In the genomic region with DNA sequence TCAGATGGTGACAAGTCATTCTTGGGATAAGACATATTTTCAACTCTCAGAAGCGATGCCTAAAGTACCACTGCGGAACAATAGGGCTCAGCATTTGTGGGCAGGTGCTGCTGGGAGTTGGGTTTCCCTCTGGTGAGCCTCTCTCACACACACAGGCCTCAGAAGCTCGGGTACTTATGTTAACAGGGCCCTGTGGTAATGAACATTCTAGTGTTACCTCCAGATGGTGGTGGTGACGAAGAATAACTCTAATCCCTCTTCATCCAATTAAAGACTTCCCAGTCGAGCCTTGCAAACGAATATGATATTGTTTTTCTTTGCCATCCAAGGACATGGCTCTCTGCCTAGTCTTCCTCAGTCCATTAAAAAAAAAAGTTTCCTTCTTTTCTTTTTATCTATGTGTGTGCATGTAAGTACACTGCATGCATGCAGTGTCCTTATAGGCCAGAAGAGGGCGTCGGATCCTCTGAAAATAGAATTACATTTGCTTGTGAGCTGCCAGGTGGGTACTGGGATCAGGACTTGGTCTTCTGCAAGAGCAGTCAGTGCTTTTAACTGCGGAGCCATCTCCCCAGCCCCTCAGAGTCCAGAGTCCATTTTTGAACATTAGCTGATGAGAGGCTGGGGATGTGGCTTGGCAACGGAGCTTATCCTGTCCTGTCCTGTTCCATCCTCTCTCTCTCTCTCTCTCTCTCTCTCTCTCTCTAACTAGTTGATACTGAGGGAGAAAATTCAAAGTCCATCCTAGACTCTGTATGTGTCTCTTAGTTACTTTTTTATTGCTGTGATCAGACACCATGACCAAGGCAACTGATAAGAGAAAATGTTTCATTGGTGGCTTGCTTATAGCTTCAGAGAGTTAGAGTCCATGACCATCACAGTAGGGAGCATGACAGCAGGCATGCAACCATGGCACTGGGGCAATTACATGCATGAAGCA, we compare ENCODE assay signal across 21 mouse cellular contexts.
DNase-seq lines count a peak whose midpoint lies in the region; ATAC-seq and TF ChIP-seq lines count a peak whose summit lies in the region.
"Had no signal": no experiment of that assay in that cellular context is flagged by ENCODE, and none has a peak within 500 bp of the region (broad histone marks: within the 10 kb centered on the region; RNA-seq: fewer than 3 reads in every experiment).

No protein-coding gene starts in this region.

- TF ChIP-seq CTCF in left cerebral cortex, adult 2 months (IDR thresholded peaks at IDR 0.05), result peak; percentile 2; the same call in 1 of the 2 replicates

- WGBS in embryonic facial prominence, embryonic 14.5 days, result 61% methylated on average over 10 of the region's 10 CpGs
- WGBS in embryonic facial prominence, embryonic 10.5 days, result 75% methylated on average over 10 of the region's 10 CpGs

- DNase-seq in embryonic facial prominence, embryonic 14.5 days (ENCODE audit: low spot score), result peak; percentile 55
- DNase-seq in embryonic facial prominence, embryonic 10.5 days (ENCODE audit: low spot score), result no peak
- DNase-seq in left cerebral cortex, adult 2 months (ENCODE audit: extremely low spot score in 1 of 2, low spot score in 2 of 2), result no peak
- DNase-seq in left cerebral cortex, postnatal 36 days (ENCODE audit: low spot score in 2 of 2), result no peak
- peak; percentile 63 for DNase-seq in ES-CJ7 (ENCODE audit: low read depth, low spot score)
- peak; percentile 64 for DNase-seq in retina, postnatal 1 day
- no peak for DNase-seq in ovary, adult 18-20 months (ENCODE audit: low spot score)
- no peak for DNase-seq in gastrocnemius, adult 18-20 months (ENCODE audit: low spot score)
- DNase-seq: adrenal gland, postnatal 14 days; cerebellum, adult 8-10 months; embryo, embryonic 11 days; gastrocnemius, postnatal 25 days; heart, postnatal 4 days; thymus, postnatal 14 days had no signal

- no peaks in the 10 kb centered on the region for H3K9me3 ChIP-seq in embryonic facial prominence, embryonic 14.5 days (ENCODE audit: control insufficient read depth, low read length)
- no peaks in the 10 kb centered on the region for H3K9me3 ChIP-seq in embryonic facial prominence, embryonic 10.5 days
- H3K9me3 ChIP-seq: heart, embryonic 10.5 days; limb, embryonic 13.5 days; lung, embryonic 15.5 days; stomach, embryonic 15.5 days had no signal

- no peak overlapping the region for H3K4me2 ChIP-seq in embryonic facial prominence, embryonic 14.5 days (ENCODE audit: low read depth, low read length)
- H3K4me2 ChIP-seq: limb, embryonic 13.5 days; lung, embryonic 15.5 days; stomach, embryonic 15.5 days had no signal

- H3K9ac ChIP-seq in embryonic facial prominence, embryonic 14.5 days (ENCODE audit: low read depth, low read length), result no peak overlapping the region
- H3K9ac ChIP-seq: limb, embryonic 13.5 days; lung, embryonic 15.5 days; stomach, embryonic 15.5 days had no signal

- 0 out of 2 replicates have a peak, but pooled peaks cover 3% of the 10 kb centered on the region for H3K27me3 ChIP-seq in embryonic facial prominence, embryonic 14.5 days (replicated peaks; ENCODE audit: control insufficient read depth, insufficient read depth, low read length)
- H3K27me3 ChIP-seq in embryonic facial prominence, embryonic 10.5 days (replicated peaks; ENCODE audit: low read depth, poor library complexity, severe bottlenecking), result peaks cover 12% of the 10 kb centered on the region
- H3K27me3 ChIP-seq: limb, embryonic 13.5 days; lung, embryonic 15.5 days; stomach, embryonic 15.5 days had no signal

- intact Hi-C loops in left cerebral cortex, adult 2 months (cut with DNase I), result no loop called here
- intact Hi-C loops in left cerebral cortex, postnatal 36 days (cut with DNase I), result loop anchor here (10.0 kb wide), 1 partner anchor 150 kb away; a partner anchor contains a TSS

- H3K4me3 ChIP-seq in embryonic facial prominence, embryonic 14.5 days (ENCODE audit: low read depth, low read length), result no peak overlapping the region
- H3K4me3 ChIP-seq in embryonic facial prominence, embryonic 10.5 days, result no peak overlapping the region
- no peak overlapping the region for H3K4me3 ChIP-seq in left cerebral cortex, adult 2 months
- H3K4me3 ChIP-seq: heart, embryonic 10.5 days; limb, embryonic 13.5 days; lung, embryonic 15.5 days; stomach, embryonic 15.5 days had no signal

- ATAC-seq in embryonic facial prominence, embryonic 14.5 days (ENCODE audit: low read depth), result peak; percentile 94
- ATAC-seq: forebrain, embryonic 16.5 days; inflammation-experienced regulatory T-cells, adult 6 months; midbrain, embryonic 16.5 days had no signal

- H3K36me3 ChIP-seq in embryonic facial prominence, embryonic 14.5 days (ENCODE audit: control insufficient read depth, insufficient read depth, low read length), result no peaks in the 10 kb centered on the region
- H3K36me3 ChIP-seq in embryonic facial prominence, embryonic 10.5 days (replicated peaks), result no peaks in the 10 kb centered on the region
- H3K36me3 ChIP-seq: heart, embryonic 10.5 days; limb, embryonic 13.5 days; lung, embryonic 15.5 days; stomach, embryonic 15.5 days had no signal

- no peak overlapping the region for H3K27ac ChIP-seq in embryonic facial prominence, embryonic 14.5 days (replicated peaks; ENCODE audit: low read depth, low read length)
- no peak overlapping the region for H3K27ac ChIP-seq in embryonic facial prominence, embryonic 10.5 days (replicated peaks)
- no peak overlapping the region for H3K27ac ChIP-seq in left cerebral cortex, adult 2 months
- H3K27ac ChIP-seq: heart, embryonic 10.5 days; limb, embryonic 13.5 days; lung, embryonic 15.5 days; stomach, embryonic 15.5 days had no signal

- H3K4me1 ChIP-seq in embryonic facial prominence, embryonic 14.5 days (ENCODE audit: control insufficient read depth, insufficient read depth, low read length), result no peaks in the 10 kb centered on the region
- peaks cover 7% of the 10 kb centered on the region; the same call in 1 of the 2 replicates for H3K4me1 ChIP-seq in embryonic facial prominence, embryonic 10.5 days
- H3K4me1 ChIP-seq: limb, embryonic 13.5 days; lung, embryonic 15.5 days; stomach, embryonic 15.5 days had no signal

Comparison
In these comparisons a context has a peak if more than half of its experiments do, and no peak if none do; other contexts are left out.
1. DNase-seq: peak in embryonic facial prominence, embryonic 14.5 days (single experiment), ES-CJ7 (single experiment) and retina, postnatal 1 day (single experiment); none in embryonic facial prominence, embryonic 10.5 days (single experiment), left cerebral cortex, adult 2 months (0 of 2), left cerebral cortex, postnatal 36 days (0 of 2), ovary, adult 18-20 months (single experiment) and gastrocnemius, adult 18-20 months (single experiment).